Comparison of ENCODE assay signal across 8 mouse cellular contexts in genomic region chr7:3329776-3330546, GRCm38 (mm10). TPM values are rescaled to one million over a fixed set of nuclear protein-coding genes. Genes with fewer than 3 reads are reported as not detected.
DNase-seq lines count a peak whose midpoint lies in the region; ATAC-seq and TF ChIP-seq lines count a peak whose summit lies in the region.

No protein-coding gene starts in this region.

- ATAC-seq in forebrain, embryonic 16.5 days = no peak
- ATAC-seq in lung, embryonic 15.5 days (ENCODE audit: borderline replicate concordance, extremely low read depth, low FRiP score, low TSS enrichment) = no peak

- H3K4me1 ChIP-seq in MEL (ENCODE audit: control insufficient read depth in 1 of 2, insufficient read depth in 2 of 2, low read length in 2 of 2) = no peaks in the 10 kb centered on the region
- H3K4me1 ChIP-seq in forebrain, embryonic 16.5 days (replicated peaks; ENCODE audit: control insufficient read depth, insufficient read depth, low read length) = peaks cover 16% of the 10 kb centered on the region
- H3K4me1 ChIP-seq in lung, embryonic 15.5 days = peaks cover 25% of the 10 kb centered on the region
- no peaks in the 10 kb centered on the region for H3K4me1 ChIP-seq in thymus, adult 2 months (replicated peaks; ENCODE audit: control insufficient read depth, insufficient read depth, low read length)

- no peaks in the 10 kb centered on the region for H3K27me3 ChIP-seq in MEL (ENCODE audit: control insufficient read depth in 1 of 2, insufficient read depth in 2 of 2, low read length in 2 of 2)
- 0 out of 2 replicates have a peak, but pooled peaks cover 2% of the 10 kb centered on the region for H3K27me3 ChIP-seq in forebrain, embryonic 16.5 days (replicated peaks; ENCODE audit: control insufficient read depth, insufficient read depth, low read length)
- H3K27me3 ChIP-seq in lung, embryonic 15.5 days = peaks cover 38% of the 10 kb centered on the region
- no peaks in the 10 kb centered on the region for H3K27me3 ChIP-seq in thymus, adult 2 months (ENCODE audit: control insufficient read depth, insufficient read depth, low read length)

- H3K9me3 ChIP-seq in MEL (replicated peaks; ENCODE audit: insufficient read depth, low read length) = no peaks in the 10 kb centered on the region
- no peaks in the 10 kb centered on the region for H3K9me3 ChIP-seq in forebrain, embryonic 16.5 days (ENCODE audit: control insufficient read depth, low read length)
- no peaks in the 10 kb centered on the region for H3K9me3 ChIP-seq in lung, embryonic 15.5 days

- peak; percentile 80 to 94 (median 88) for TF ChIP-seq CTCF in MEL (IDR thresholded peaks at IDR 0.05 in 2 of 3, conservative IDR thresholded peaks at IDR 0.05 in 1 of 3; ENCODE audit: control insufficient read depth in 1 of 3, insufficient read depth in 1 of 3, low read depth in 2 of 3, low read length in 3 of 3, poor library complexity in 1 of 3, severe bottlenecking in 1 of 3)
- peak; percentile 99 for TF ChIP-seq CTCF in layer of hippocampus, adult 2 months (conservative IDR thresholded peaks at IDR 0.05)
- peak; percentile 88 for TF ChIP-seq CTCF in thymus, adult 2 months (IDR thresholded peaks at IDR 0.05; ENCODE audit: borderline replicate concordance, control insufficient read depth, extremely low read depth, insufficient read depth, low read length, poor library complexity)

- TF ChIP-seq EP300 in MEL (IDR thresholded peaks at IDR 0.05; ENCODE audit: low read depth in 1 of 2, low read length in 2 of 2) = no peak

- 20% methylated on average over 31 of the region's 31 CpGs for WGBS in forebrain, embryonic 16.5 days
- 15% methylated on average over 31 of the region's 31 CpGs for WGBS in lung, embryonic 15.5 days
- WGBS in thymus, adult 2 months = 25% methylated on average over 31 of the region's 31 CpGs

- DNase-seq in MEL (ENCODE audit: low read depth, low spot score) = peak; percentile 73
- peak; percentile 82 for DNase-seq in cerebellum, adult 11-12 months
- peak; percentile 82 to 85 for DNase-seq in heart, postnatal 36 days
- peak; percentile 79 to 90 for DNase-seq in layer of hippocampus, adult 2 months (ENCODE audit: low spot score in 2 of 2)
- peak; percentile 34 for DNase-seq in ovary, adult 18-20 months (ENCODE audit: low spot score)
- DNase-seq in thymus, adult 2 months = peak; percentile 76

- no peak for TF ChIP-seq POLR2A in MEL (IDR thresholded peaks at IDR 0.05; ENCODE audit: control insufficient read depth in 1 of 2, insufficient read depth in 1 of 2, low read depth in 1 of 2, low read length in 2 of 2, poor library complexity in 1 of 2)
- TF ChIP-seq POLR2A in thymus, adult 2 months (IDR thresholded peaks at IDR 0.05; ENCODE audit: control insufficient read depth, extremely low read depth, insufficient read depth, low read length, poor library complexity) = no peak

- no peak overlapping the region for H3K9ac ChIP-seq in MEL (ENCODE audit: control insufficient read depth, low read depth, low read length, poor library complexity, severe bottlenecking)
- H3K9ac ChIP-seq in forebrain, embryonic 16.5 days (replicated peaks; ENCODE audit: low read depth, low read length) = no peak overlapping the region; the same call in 1 of the 2 replicates
- H3K9ac ChIP-seq in lung, embryonic 15.5 days = no peak overlapping the region

- no peaks in the 10 kb centered on the region for H3K36me3 ChIP-seq in MEL (ENCODE audit: control insufficient read depth in 1 of 2, insufficient read depth in 2 of 2, low read length in 2 of 2)
- no peaks in the 10 kb centered on the region for H3K36me3 ChIP-seq in forebrain, embryonic 16.5 days (ENCODE audit: control insufficient read depth, insufficient read depth)
- no peaks in the 10 kb centered on the region for H3K36me3 ChIP-seq in lung, embryonic 15.5 days
- no peaks in the 10 kb centered on the region for H3K36me3 ChIP-seq in thymus, adult 2 months (ENCODE audit: control insufficient read depth, insufficient read depth, low read length)

- H3K4me3 ChIP-seq in MEL (ENCODE audit: control insufficient read depth in 1 of 2, insufficient read depth in 1 of 2, low read depth in 2 of 2, low read length in 2 of 2) = no peak overlapping the region
- H3K4me3 ChIP-seq in forebrain, embryonic 16.5 days (replicated peaks; ENCODE audit: low read length) = no peak overlapping the region
- H3K4me3 ChIP-seq in layer of hippocampus, adult 2 months = no peak overlapping the region; the same call in 1 of the 2 replicates
- no peak overlapping the region for H3K4me3 ChIP-seq in lung, embryonic 15.5 days
- H3K4me3 ChIP-seq in thymus, adult 2 months (ENCODE audit: control insufficient read depth, insufficient read depth, low read length) = no peak overlapping the region

- peak; percentile 82 for TF ChIP-seq RAD21 in MEL (IDR thresholded peaks at IDR 0.05; ENCODE audit: low read depth, low read length)

- H3K27ac ChIP-seq in MEL (ENCODE audit: control insufficient read depth, low read depth, low read length) = no peak overlapping the region
- H3K27ac ChIP-seq in forebrain, embryonic 16.5 days (ENCODE audit: low read length) = no peak overlapping the region
- 0 out of 2 replicates have a peak overlapping the region, but pooled peaks have one; percentile 32 for H3K27ac ChIP-seq in layer of hippocampus, adult 2 months
- H3K27ac ChIP-seq in lung, embryonic 15.5 days = no peak overlapping the region
- H3K27ac ChIP-seq in thymus, adult 2 months (ENCODE audit: control insufficient read depth, insufficient read depth, low read length) = no peak overlapping the region

- intact Hi-C loops in heart, postnatal 36 days (cut with DNase I) = loop anchor here (1.0 to 2.0 kb wide), 2 partner anchors 47 to 118 kb away; no protein-coding TSS in a partner anchor

- H3K4me2 ChIP-seq in forebrain, embryonic 16.5 days (ENCODE audit: low read length) = peak overlapping the region; percentile 33; the same call in 1 of the 2 replicates
- peak overlapping the region; percentile 44 for H3K4me2 ChIP-seq in lung, embryonic 15.5 days

- H3K79me2 ChIP-seq in MEL (ENCODE audit: control insufficient read depth, insufficient read depth, low read length, poor library complexity) = no peaks in the 10 kb centered on the region

TF ChIP-seq in MEL, 35 proteins besides CTCF, POLR2A, EP300 and RAD21:
- TF ChIP-seq ZC3H11A (IDR thresholded peaks at IDR 0.05; ENCODE audit: low read depth, low read length) (peak; percentile 77), SMC3 (IDR thresholded peaks at IDR 0.05; ENCODE audit: low read depth, low read length) (peak; percentile 89), TCF12 (IDR thresholded peaks at IDR 0.05; ENCODE audit: low read depth, low read length) (no peak)
TF ChIP-seq in MEL: peak in this region for 2.

RNA-seq across cellular contexts. Expression of gene Cacng7, which starts 2.8 kb away (rescaled TPM):
- 0.04 TPM in 1 of 2 replicates, not detected in the other for total RNA-seq in MEL (2012; rRNA removed)
- polyA plus RNA-seq in MEL (2012; ENCODE audit: insufficient read depth in 1 of 2, insufficient read length in 2 of 2, low read depth in 1 of 2, low replicate concordance in 2 of 2, missing spikeins in 1 of 2) = under 1 TPM in 1 of 2 experiments, not detected in 1; 0.11 TPM
- polyA plus RNA-seq in forebrain, embryonic 16.5 days (2015; fragmentation: Nextera tagmentation; extraction: Ambion mirVana) = 2.8 and 4.3 TPM in 2 replicates
- total RNA-seq in heart, postnatal 36 days (2021) = 1 to 10 TPM; 3.7 to 4.7 TPM
- 100 to 1,000 TPM; 128 to 138 TPM for total RNA-seq in layer of hippocampus, adult 2 months (2021)
- polyA plus RNA-seq in lung, embryonic 15.5 days (2015; fragmentation: Nextera tagmentation; extraction: Ambion mirVana) = 0.48 and 0.49 TPM in 2 replicates
- polyA plus RNA-seq in thymus, adult 2 months (2012; rRNA removed) = 2.6 and 2.7 TPM in 2 replicates

RNA-seq across cellular contexts. Expression of gene Prkcg, which starts 41.0 kb away (rescaled TPM):
- not detected in 2 replicates for total RNA-seq in MEL (2012; rRNA removed)
- under 1 TPM in 1 of 2 experiments, not detected in 1; 0.10 TPM for polyA plus RNA-seq in MEL (2012; ENCODE audit: insufficient read depth in 1 of 2, insufficient read length in 2 of 2, low read depth in 1 of 2, low replicate concordance in 2 of 2, missing spikeins in 1 of 2)
- 2.7 and 3.5 TPM in 2 replicates for polyA plus RNA-seq in forebrain, embryonic 16.5 days (2015; fragmentation: Nextera tagmentation; extraction: Ambion mirVana)
- total RNA-seq in heart, postnatal 36 days (2021) = 1 to 10 TPM; 1.8 to 2.5 TPM
- 100 to 1,000 TPM; 518 to 547 TPM for total RNA-seq in layer of hippocampus, adult 2 months (2021)
- 0.16 and 0.32 TPM in 2 replicates for polyA plus RNA-seq in lung, embryonic 15.5 days (2015; fragmentation: Nextera tagmentation; extraction: Ambion mirVana)
- 0.86 and 0.94 TPM in 2 replicates for polyA plus RNA-seq in thymus, adult 2 months (2012; rRNA removed)

RNA-seq across cellular contexts. Expression of gene Myadm, which starts 41.1 kb away (rescaled TPM):
- 0.62 and 1.3 TPM in 2 replicates for total RNA-seq in MEL (2012; rRNA removed)
- 1 to 10 TPM in 1 of 2 experiments, not detected in 1; 7.4 TPM for polyA plus RNA-seq in MEL (2012; ENCODE audit: insufficient read depth in 1 of 2, insufficient read length in 2 of 2, low read depth in 1 of 2, low replicate concordance in 2 of 2, missing spikeins in 1 of 2)
- 24.3 and 25.4 TPM in 2 replicates for polyA plus RNA-seq in forebrain, embryonic 16.5 days (2015; fragmentation: Nextera tagmentation; extraction: Ambion mirVana)
- 100 to 1,000 TPM; 160 to 162 TPM for total RNA-seq in heart, postnatal 36 days (2021)
- 10 to 100 TPM; 52.5 to 60.1 TPM for total RNA-seq in layer of hippocampus, adult 2 months (2021)
- 112 and 118 TPM in 2 replicates for polyA plus RNA-seq in lung, embryonic 15.5 days (2015; fragmentation: Nextera tagmentation; extraction: Ambion mirVana)
- 62.1 and 86.4 TPM in 2 replicates for polyA plus RNA-seq in thymus, adult 2 months (2012; rRNA removed)

Comparison
In these comparisons a context has a peak if more than half of its experiments do, and no peak if none do; other contexts are left out.
1. DNase-seq: peak in every context shown above with its lines; median percentile 84 in layer of hippocampus, adult 2 months; 84 in heart, postnatal 36 days; 82 in cerebellum, adult 11-12 months; 76 in thymus, adult 2 months; 73 in MEL; 34 in ovary, adult 18-20 months.